Comparison of ENCODE assay signal across 8 mouse cellular contexts in the genomic region with DNA sequence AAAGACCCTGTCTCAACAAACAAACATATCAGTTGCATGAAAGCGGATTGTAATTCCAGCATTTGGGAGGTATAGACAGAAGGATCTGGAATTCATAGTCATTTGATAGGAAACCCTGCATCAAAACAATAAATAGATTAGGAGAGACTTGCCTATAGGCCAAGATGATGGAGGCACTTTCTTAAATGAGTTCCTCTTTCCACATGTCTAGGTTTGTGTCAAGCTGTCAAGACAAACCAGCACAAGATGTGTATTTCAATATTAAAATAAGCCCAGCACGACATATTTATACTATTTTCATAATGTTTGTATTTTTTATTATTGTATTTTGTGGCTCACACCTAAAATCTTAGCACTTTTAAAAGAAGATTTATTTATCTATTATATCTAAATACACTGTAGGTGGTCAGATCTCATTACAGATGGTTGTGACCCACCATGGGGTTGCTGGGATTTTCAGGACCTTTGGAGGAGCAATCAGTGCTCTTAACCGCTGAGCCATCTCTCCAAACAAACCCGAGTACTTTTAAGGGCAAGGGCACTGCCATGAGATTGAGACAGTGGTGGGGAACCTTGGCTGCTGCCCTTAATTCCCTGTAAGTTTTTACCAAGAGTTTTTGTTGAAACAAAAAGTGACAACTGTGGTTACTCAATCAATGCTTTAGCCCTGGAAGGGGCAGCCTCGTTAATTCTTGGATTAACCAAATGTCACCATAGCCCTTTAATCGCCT. TPM values are rescaled to one million over a fixed set of nuclear protein-coding genes. Genes with fewer than 3 reads are reported as not detected.
A peak's percentile ranks its signal among the peaks of the same experiment; 100 is the strongest.
DNase-seq lines count a peak whose midpoint lies in the region; ATAC-seq and TF ChIP-seq lines count a peak whose summit lies in the region.

No protein-coding gene starts in this region.

- intact Hi-C loops in heart, postnatal 14 days (cut with DNase I) = loop anchor here (5.0 kb wide), 1 partner anchor 71 kb away; no protein-coding TSS in a partner anchor

- H3K27me3 ChIP-seq in heart, embryonic 14.5 days (ENCODE audit: control insufficient read depth, insufficient read depth, low read length) = no peaks in the 10 kb centered on the region
- no peaks in the 10 kb centered on the region for H3K27me3 ChIP-seq in E14TG2a.4 (ENCODE audit: insufficient read depth, low read length)
- no peaks in the 10 kb centered on the region for H3K27me3 ChIP-seq in forebrain, embryonic 16.5 days (replicated peaks; ENCODE audit: control insufficient read depth, insufficient read depth, low read length)

- TF ChIP-seq CTCF in E14TG2a.4 (conservative IDR thresholded peaks at IDR 0.05; ENCODE audit: low read length) = no peak

- peak overlapping the region; percentile 83 to 93 for H3K27ac ChIP-seq in heart, embryonic 14.5 days (replicated peaks in 1 of 2; ENCODE audit: control insufficient read depth in 1 of 2, insufficient read depth in 1 of 2, low read depth in 2 of 2, low read length in 2 of 2)
- peak overlapping the region; percentile 96 for H3K27ac ChIP-seq in forebrain, embryonic 16.5 days (ENCODE audit: low read length)

- H3K4me2 ChIP-seq in heart, embryonic 14.5 days (ENCODE audit: low read length) = peak overlapping the region; percentile 65
- H3K4me2 ChIP-seq in forebrain, embryonic 16.5 days (ENCODE audit: low read length) = peak overlapping the region; percentile 60

- peak overlapping the region; percentile 91 for H3K9ac ChIP-seq in heart, embryonic 14.5 days (ENCODE audit: low read length)
- peak overlapping the region; percentile 73 for H3K9ac ChIP-seq in forebrain, embryonic 16.5 days (replicated peaks; ENCODE audit: low read depth, low read length)

- WGBS in heart, embryonic 14.5 days = 21% methylated on average over 6 of the region's 6 CpGs
- 21% methylated on average over 6 of the region's 6 CpGs for WGBS in forebrain, embryonic 16.5 days

- H3K36me3 ChIP-seq in heart, embryonic 14.5 days (ENCODE audit: control insufficient read depth, insufficient read depth, low read length) = peaks cover 72% of the 10 kb centered on the region
- peaks cover 72% of the 10 kb centered on the region for H3K36me3 ChIP-seq in E14TG2a.4 (ENCODE audit: insufficient read depth, low read length)
- peaks cover 11% of the 10 kb centered on the region for H3K36me3 ChIP-seq in forebrain, embryonic 16.5 days (ENCODE audit: control insufficient read depth, insufficient read depth)

- H3K4me1 ChIP-seq in heart, embryonic 14.5 days (ENCODE audit: control insufficient read depth in 2 of 2, insufficient read depth in 2 of 2, low read length in 2 of 2) = peaks cover 5 to 20% of the 10 kb centered on the region in 2 experiments
- peaks cover 15% of the 10 kb centered on the region for H3K4me1 ChIP-seq in E14TG2a.4 (replicated peaks; ENCODE audit: low read depth, low read length)
- H3K4me1 ChIP-seq in forebrain, embryonic 16.5 days (replicated peaks; ENCODE audit: control insufficient read depth, insufficient read depth, low read length) = peaks cover 19% of the 10 kb centered on the region

- H3K9me3 ChIP-seq in heart, embryonic 14.5 days (ENCODE audit: control insufficient read depth, low read length) = no peaks in the 10 kb centered on the region
- H3K9me3 ChIP-seq in E14TG2a.4 (ENCODE audit: low read length) = no peaks in the 10 kb centered on the region
- H3K9me3 ChIP-seq in forebrain, embryonic 16.5 days (ENCODE audit: control insufficient read depth, low read length) = no peaks in the 10 kb centered on the region

- H3K4me3 ChIP-seq in heart, embryonic 14.5 days (ENCODE audit: control insufficient read depth in 1 of 2, insufficient read depth in 1 of 2, low read depth in 1 of 2, low read length in 2 of 2) = peak overlapping the region; percentile 25 to 84; a peak in 2 of 4 replicates
- peak overlapping the region; percentile 96 for H3K4me3 ChIP-seq in E14TG2a.4 (replicated peaks; ENCODE audit: low read length)
- H3K4me3 ChIP-seq in forebrain, embryonic 16.5 days (replicated peaks; ENCODE audit: low read length) = peak overlapping the region; percentile 58

- ATAC-seq in heart, embryonic 14.5 days (ENCODE audit: insufficient number of reproducible peaks, insufficient read depth, low FRiP score, low read depth) = no peak
- ATAC-seq in forebrain, embryonic 16.5 days = peak; percentile 45
- peak; percentile 5; the same call in 1 of the 2 replicates for ATAC-seq in megakaryocyte-erythroid progenitor cell, adult 5-6 weeks (replicated peaks; ENCODE audit: low FRiP score, low TSS enrichment, poor library complexity, severe bottlenecking)

- no peak for DNase-seq in heart, postnatal 14 days
- DNase-seq in frontal cortex, adult 2 months (ENCODE audit: extremely low spot score in 1 of 2, low spot score in 1 of 2) = no peak
- no peak for DNase-seq in layer of hippocampus, adult 8-10 months (ENCODE audit: low spot score in 2 of 2)
- no peak for DNase-seq in kidney, postnatal 10 days

RNA-seq across cellular contexts. Expression of a gene that starts 0.5 kb away (rescaled TPM):
- polyA plus RNA-seq in heart, embryonic 14.5 days (2014; fragmentation: Nextera tagmentation; extraction: Ambion mirVana) = 914 and 1,003 TPM in 2 replicates
- total RNA-seq in heart, postnatal 14 days (2021) = 100 to 1,000 TPM; 628 to 698 TPM
- 852 and 923 TPM in 2 replicates for polyA plus RNA-seq in forebrain, embryonic 16.5 days (2015; fragmentation: Nextera tagmentation; extraction: Ambion mirVana)
- 3,542 and 4,029 TPM in 2 replicates for total RNA-seq in megakaryocyte-erythroid progenitor cell, adult 5-6 weeks (2014; fragmentation: Nextera tagmentation)
- total RNA-seq in megakaryocyte-erythroid progenitor cell, adult 5-6 weeks (2017) = 1,380 and 1,558 TPM in 2 replicates
- polyA plus RNA-seq in frontal cortex, adult 2 months (2012; rRNA removed) = 852 and 1,031 TPM in 2 replicates
- total RNA-seq in layer of hippocampus, adult 8-10 months (2022) = 100 to 1,000 TPM; 307 to 490 (median 402) TPM

RNA-seq across cellular contexts. Expression of a gene that starts 10.0 kb away (rescaled TPM):
- polyA plus RNA-seq in heart, embryonic 14.5 days (2014; fragmentation: Nextera tagmentation; extraction: Ambion mirVana) = 25.5 and 28.4 TPM in 2 replicates
- total RNA-seq in heart, postnatal 14 days (2021) = 10 to 100 TPM; 22.9 to 23.1 TPM
- 60.6 and 86.3 TPM in 2 replicates for polyA plus RNA-seq in forebrain, embryonic 16.5 days (2015; fragmentation: Nextera tagmentation; extraction: Ambion mirVana)
- total RNA-seq in megakaryocyte-erythroid progenitor cell, adult 5-6 weeks (2014; fragmentation: Nextera tagmentation) = 20.2 and 26.7 TPM in 2 replicates
- 8.5 and 18.9 TPM in 2 replicates for total RNA-seq in megakaryocyte-erythroid progenitor cell, adult 5-6 weeks (2017)
- 128 and 139 TPM in 2 replicates for polyA plus RNA-seq in frontal cortex, adult 2 months (2012; rRNA removed)
- 100 to 1,000 TPM; 171 to 178 (median 173) TPM for total RNA-seq in layer of hippocampus, adult 8-10 months (2022)

RNA-seq across cellular contexts. Expression of a gene that starts 10.7 kb away (rescaled TPM):
- polyA plus RNA-seq in heart, embryonic 14.5 days (2014; fragmentation: Nextera tagmentation; extraction: Ambion mirVana) = 205 and 234 TPM in 2 replicates
- total RNA-seq in heart, postnatal 14 days (2021) = 10 to 100 TPM; 68.0 to 85.6 TPM
- polyA plus RNA-seq in forebrain, embryonic 16.5 days (2015; fragmentation: Nextera tagmentation; extraction: Ambion mirVana) = 240 and 241 TPM in 2 replicates
- total RNA-seq in megakaryocyte-erythroid progenitor cell, adult 5-6 weeks (2014; fragmentation: Nextera tagmentation) = 6.6 and 9.5 TPM in 2 replicates
- 10.3 and 18.2 TPM in 2 replicates for total RNA-seq in megakaryocyte-erythroid progenitor cell, adult 5-6 weeks (2017)
- polyA plus RNA-seq in frontal cortex, adult 2 months (2012; rRNA removed) = 103 and 108 TPM in 2 replicates
- 10 to 100 TPM; 81.0 to 88.0 (median 82.8) TPM for total RNA-seq in layer of hippocampus, adult 8-10 months (2022)

RNA-seq across cellular contexts. Expression of a gene that starts 16.9 kb away (rescaled TPM):
- 0.27 and 0.97 TPM in 2 replicates for polyA plus RNA-seq in heart, embryonic 14.5 days (2014; fragmentation: Nextera tagmentation; extraction: Ambion mirVana)
- 1 to 10 TPM; 1.1 to 1.4 TPM for total RNA-seq in heart, postnatal 14 days (2021)
- 0.14 and 0.37 TPM in 2 replicates for polyA plus RNA-seq in forebrain, embryonic 16.5 days (2015; fragmentation: Nextera tagmentation; extraction: Ambion mirVana)
- total RNA-seq in megakaryocyte-erythroid progenitor cell, adult 5-6 weeks (2014; fragmentation: Nextera tagmentation) = 0.69 TPM in 1 of 2 replicates, not detected in the other
- total RNA-seq in megakaryocyte-erythroid progenitor cell, adult 5-6 weeks (2017) = 1.5 TPM in 1 of 2 replicates, not detected in the other
- 0.38 and 0.48 TPM in 2 replicates for polyA plus RNA-seq in frontal cortex, adult 2 months (2012; rRNA removed)
- total RNA-seq in layer of hippocampus, adult 8-10 months (2022) = under 1 TPM in 3 of 4 experiments, not detected in 1; 0.14 to 0.54 (median 0.52) TPM

RNA-seq across cellular contexts. Expression of a gene that starts 26.0 kb away (rescaled TPM):
- polyA plus RNA-seq in heart, embryonic 14.5 days (2014; fragmentation: Nextera tagmentation; extraction: Ambion mirVana) = 2.9 and 3.9 TPM in 2 replicates
- total RNA-seq in heart, postnatal 14 days (2021) = 1 to 10 TPM; 1.1 to 2.0 TPM
- 2.5 and 3.3 TPM in 2 replicates for polyA plus RNA-seq in forebrain, embryonic 16.5 days (2015; fragmentation: Nextera tagmentation; extraction: Ambion mirVana)
- 10.8 and 19.5 TPM in 2 replicates for total RNA-seq in megakaryocyte-erythroid progenitor cell, adult 5-6 weeks (2014; fragmentation: Nextera tagmentation)
- total RNA-seq in megakaryocyte-erythroid progenitor cell, adult 5-6 weeks (2017) = 1.7 and 8.6 TPM in 2 replicates
- 12.1 and 14.8 TPM in 2 replicates for polyA plus RNA-seq in frontal cortex, adult 2 months (2012; rRNA removed)
- total RNA-seq in layer of hippocampus, adult 8-10 months (2022) = 10 to 100 TPM in 2 of 4 experiments, 1 to 10 TPM in 2; 6.2 to 12.1 (median 8.8) TPM

Comparison
In these comparisons a context has a peak if more than half of its experiments do, and no peak if none do; other contexts are left out.
1. RNA of a gene that starts 10.0 kb away (total RNA-seq): 171 to 178 TPM in layer of hippocampus, adult 8-10 months; 22.9 to 23.1 TPM in heart, postnatal 14 days and 8.5 to 26.7 TPM in megakaryocyte-erythroid progenitor cell, adult 5-6 weeks; every median in the first group is over 4 times any median in the second.
2. Peak in every context shown above with its lines, with median percentiles within 50 percentile points of each other: H3K4me3 ChIP-seq.